Mouse (Mus musculus) ES-Bruce4 (cell line): ENCODE measurements at regions not wholly inside any gene's neighbourhood (a gene's known extent, or its start where the extent isn't known, plus 50 kb on each side); places are given as distances from the start of the nearest gene placed in this dataset.

Source experiments
- H3K27ac ChIP-seq: 2 replicates; pipeline ENCODE4 v1.5.1; 2012; ENCODE audit warnings: low read length, inconsistent platforms; ENCODE audit not compliant: insufficient read depth
- H3K27me3 ChIP-seq: 2 replicates; pipeline ENCODE4 v1.6.1; 2012; ENCODE audit warnings: mild to moderate bottlenecking, low read length, inconsistent platforms; ENCODE audit not compliant: control insufficient read depth, poor library complexity, insufficient read depth, severe bottlenecking
- H3K36me3 ChIP-seq: 2 replicates; pipeline ENCODE4 v1.6.1; 2012; ENCODE audit warnings: inconsistent platforms, mild to moderate bottlenecking, low read length, moderate library complexity; ENCODE audit not compliant: control insufficient read depth, poor library complexity, insufficient read depth, severe bottlenecking
- H3K4me1 ChIP-seq: one replicate; pipeline ENCODE4 v1.8.1; 2011; ENCODE audit warnings: low read length; ENCODE audit not compliant: control insufficient read depth, insufficient read depth
- H3K4me3 ChIP-seq: 2 replicates; pipeline ENCODE4 v1.5.1; 2011; ENCODE audit warnings: low read depth, mild to moderate bottlenecking, low read length
- H3K9ac ChIP-seq: 2 replicates; pipeline ENCODE4 v1.6.1; 2012; ENCODE audit warnings: low read depth, mild to moderate bottlenecking, inconsistent platforms; ENCODE audit not compliant: poor library complexity, severe bottlenecking
- H3K9me3 ChIP-seq: replicated peaks from 2 replicates; pipeline ENCODE4 v1.6.1; 2012; ENCODE audit warnings: mild to moderate bottlenecking, low read length, inconsistent platforms; ENCODE audit not compliant: control insufficient read depth, poor library complexity, insufficient read depth, severe bottlenecking
- CTCF ChIP-seq: IDR thresholded peaks from one replicate; pipeline ENCODE4 v1.8.1; 2011; ENCODE audit warnings: low read depth, low read length
- EP300 ChIP-seq: IDR thresholded peaks from 2 replicates; pipeline ENCODE4 v1.6.1; 2011; ENCODE audit warnings: low read depth, low read length; ENCODE audit not compliant: insufficient read depth
- POLR2A ChIP-seq: IDR thresholded peaks from one replicate; pipeline ENCODE4 v1.8.1; 2011; ENCODE audit warnings: low read length; ENCODE audit not compliant: insufficient read depth

DNA sequence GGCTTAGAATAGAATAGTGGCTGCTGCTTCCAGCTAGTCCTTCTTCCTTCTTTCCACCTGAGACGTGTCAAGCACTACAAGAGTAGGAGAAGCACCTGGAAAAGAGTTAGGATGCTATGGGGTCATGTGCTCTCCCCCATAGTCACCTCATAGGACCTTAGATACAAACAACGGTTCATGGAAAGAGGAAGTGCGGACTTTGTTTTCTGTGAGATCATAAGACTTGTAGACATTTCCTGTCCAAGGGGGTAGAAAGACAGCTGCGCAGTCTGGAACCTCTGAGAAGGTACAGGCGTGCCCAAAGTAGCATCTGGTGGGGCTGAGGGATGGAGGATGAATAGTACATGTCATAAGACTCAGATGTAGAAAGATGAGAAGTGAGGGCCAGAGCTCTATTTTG lies 125.6 kb upstream of the Fbxo11 start:
- no peak overlapping the region for H3K9ac ChIP-seq
- no peak overlapping the region for H3K27ac ChIP-seq
- no peaks in the 10 kb centered on the region for H3K27me3 ChIP-seq
- H3K4me3 ChIP-seq, result no peak overlapping the region
- H3K36me3 ChIP-seq, result no peaks in the 10 kb centered on the region
- TF ChIP-seq CTCF, result no peak
- TF ChIP-seq EP300, result no peak
- TF ChIP-seq POLR2A, result no peak
- H3K4me1 ChIP-seq, result no peaks in the 10 kb centered on the region
- no peaks in the 10 kb centered on the region for H3K9me3 ChIP-seq

DNA sequence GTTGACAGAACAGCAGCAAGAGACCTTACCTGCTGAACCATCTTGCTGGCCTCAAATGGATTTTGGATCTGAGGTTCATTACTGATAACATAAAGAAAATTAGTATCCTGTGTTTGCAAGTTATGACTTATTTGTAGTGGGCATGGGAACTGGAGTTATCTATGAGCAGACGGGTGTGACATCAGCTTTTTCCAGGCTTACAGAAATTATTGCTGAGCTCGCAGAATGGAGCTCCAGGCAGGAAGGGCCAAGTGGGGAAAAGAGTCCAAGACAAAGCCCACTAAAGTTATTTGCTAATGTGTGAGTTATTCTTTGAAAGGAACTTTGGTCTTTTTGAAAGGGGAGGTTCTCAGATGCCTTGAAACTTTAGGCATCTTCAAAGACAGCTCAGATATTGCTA lies 126.4 kb upstream of the Fbxo11 start:
- H3K36me3 ChIP-seq, result no peaks in the 10 kb centered on the region

DNA sequence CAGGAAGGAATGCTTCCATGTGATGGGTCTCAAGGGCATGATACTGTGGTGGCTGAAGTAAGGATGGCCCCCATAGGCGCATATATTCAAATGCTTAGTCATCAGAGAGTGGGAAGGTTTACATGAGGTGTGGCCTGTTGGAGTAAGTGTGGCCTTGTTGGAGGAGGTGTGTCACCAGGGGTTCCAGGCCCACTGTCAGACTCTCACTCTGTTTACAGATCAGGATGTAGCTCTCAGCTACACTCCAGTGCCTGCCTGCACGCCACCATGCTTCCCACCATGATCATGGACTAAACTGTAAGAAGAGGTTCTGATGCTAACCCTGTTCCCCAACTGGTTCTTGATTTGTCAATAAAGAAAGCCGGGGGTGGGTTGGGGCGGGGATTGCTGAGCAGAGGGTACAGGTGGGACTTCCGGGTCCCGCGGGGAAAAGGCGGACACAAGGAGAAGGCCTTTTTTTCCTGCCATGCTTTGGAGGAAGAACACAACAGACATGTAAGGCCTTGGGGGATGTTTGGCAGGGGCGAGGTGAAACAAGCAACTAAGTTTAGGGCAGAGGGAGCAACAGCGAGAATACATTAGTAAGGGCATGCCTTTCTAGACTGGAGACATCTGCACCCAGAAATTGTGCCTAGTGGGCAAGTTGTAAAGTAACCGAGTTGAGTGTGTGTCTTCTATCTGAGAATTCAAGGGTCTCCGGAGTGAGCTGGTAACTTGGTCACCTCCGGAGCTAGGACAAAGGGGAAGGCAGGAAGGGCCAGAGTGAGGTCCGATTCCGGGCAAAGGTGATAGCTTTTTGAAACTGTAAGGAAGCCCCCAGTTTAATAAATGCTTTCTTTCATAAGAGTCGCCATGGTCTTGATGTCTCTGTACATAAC lies 127.1 kb upstream of the Fbxo11 start:
- no peak overlapping the region for H3K9ac ChIP-seq
- H3K9me3 ChIP-seq, result no peaks in the 10 kb centered on the region
- H3K4me3 ChIP-seq, result no peak overlapping the region
- TF ChIP-seq CTCF, result no peak
- TF ChIP-seq POLR2A, result no peak
- TF ChIP-seq EP300, result no peak
- H3K36me3 ChIP-seq, result no peaks in the 10 kb centered on the region
- no peak overlapping the region for H3K27ac ChIP-seq
- no peaks in the 10 kb centered on the region for H3K4me1 ChIP-seq
- H3K27me3 ChIP-seq, result no peaks in the 10 kb centered on the region

More for the DNA sequence above, 126.4 kb upstream of the Fbxo11 start:
- Histone ChIP-seq H3K27ac (no peak overlapping the region), H3K4me3 (no peak overlapping the region), H3K27me3 (no peaks in the 10 kb centered on the region), H3K4me1 (no peaks in the 10 kb centered on the region), H3K9me3 (no peaks in the 10 kb centered on the region), H3K9ac (no peak overlapping the region)
- TF ChIP-seq EP300 (no peak), CTCF (no peak), POLR2A (no peak)

DNA sequence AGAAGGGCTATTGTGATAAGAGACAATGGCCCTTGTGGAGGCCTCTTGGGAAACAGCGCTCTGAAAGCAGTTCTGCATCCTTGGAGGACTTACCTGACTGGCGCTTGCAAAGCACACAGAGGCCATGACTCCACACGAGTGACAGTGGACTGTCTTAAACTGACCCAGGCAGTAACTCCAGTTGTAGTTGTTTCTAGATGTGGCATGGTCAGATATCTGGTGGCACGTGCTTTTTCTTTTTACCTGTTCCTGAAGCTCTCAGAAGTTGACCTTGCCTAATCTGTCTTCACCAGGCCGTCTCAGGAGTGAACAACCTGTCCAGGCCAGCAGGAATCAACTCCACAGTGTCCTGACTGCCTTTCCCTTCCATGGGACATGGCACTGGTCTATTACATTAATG lies 129.6 kb upstream of the Fbxo11 start:
- no peaks in the 10 kb centered on the region for H3K4me1 ChIP-seq
- no peaks in the 10 kb centered on the region for H3K9me3 ChIP-seq
- H3K9ac ChIP-seq, result no peak overlapping the region
- no peaks in the 10 kb centered on the region for H3K36me3 ChIP-seq
- no peak overlapping the region for H3K4me3 ChIP-seq
- TF ChIP-seq EP300 (no peak), CTCF (no peak), POLR2A (no peak)
- H3K27ac ChIP-seq, result no peak overlapping the region
- no peaks in the 10 kb centered on the region for H3K27me3 ChIP-seq

DNA sequence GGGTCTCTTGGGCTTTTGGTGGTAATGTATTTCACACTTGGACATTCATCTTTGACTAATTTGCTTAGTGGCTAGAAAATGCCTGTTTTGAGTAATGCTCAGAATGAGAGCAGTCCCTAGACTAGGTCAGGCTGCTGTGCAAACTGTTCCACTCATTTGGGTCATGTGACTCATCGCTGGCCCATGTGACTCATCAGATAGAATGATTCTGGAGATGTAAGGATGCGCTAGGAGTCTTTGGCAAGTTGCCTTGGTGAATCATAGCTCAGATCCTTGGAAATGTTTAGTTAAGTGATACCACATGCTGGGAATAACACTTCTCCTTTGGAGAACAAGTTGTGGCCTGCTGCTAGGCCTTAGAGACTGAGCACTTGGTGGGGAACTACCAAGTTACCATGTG lies 130.2 kb upstream of the Fbxo11 start:
- H3K9ac ChIP-seq, result no peak overlapping the region
- no peaks in the 10 kb centered on the region for H3K9me3 ChIP-seq
- no peak overlapping the region for H3K4me3 ChIP-seq
- H3K27me3 ChIP-seq, result no peaks in the 10 kb centered on the region
- TF ChIP-seq POLR2A, result no peak
- TF ChIP-seq EP300, result no peak
- no peak for TF ChIP-seq CTCF
- no peaks in the 10 kb centered on the region for H3K4me1 ChIP-seq
- no peak overlapping the region for H3K27ac ChIP-seq
- no peaks in the 10 kb centered on the region for H3K36me3 ChIP-seq

DNA sequence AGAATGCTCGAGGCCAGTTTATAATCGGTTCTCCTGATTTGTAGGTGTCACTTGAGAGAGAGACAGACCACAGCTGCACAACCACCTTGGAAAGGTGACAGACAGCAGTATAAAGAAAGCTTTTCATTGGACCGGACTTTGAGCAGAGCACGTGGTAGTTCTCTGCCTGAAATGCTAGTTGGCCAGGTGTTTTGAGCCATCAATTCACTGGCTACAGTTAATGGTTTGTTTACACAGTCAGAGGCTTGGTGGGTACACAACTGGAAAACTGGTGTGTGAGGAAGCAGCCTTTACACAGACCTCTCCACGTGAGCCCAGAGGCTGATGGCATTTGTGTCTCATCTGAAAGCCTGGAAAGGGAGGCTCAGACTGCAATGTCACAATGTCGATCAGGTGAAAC lies 130.8 kb upstream of the Fbxo11 start:
- no peak for TF ChIP-seq CTCF
- no peak for TF ChIP-seq EP300
- no peaks in the 10 kb centered on the region for H3K27me3 ChIP-seq
- no peaks in the 10 kb centered on the region for H3K9me3 ChIP-seq
- H3K9ac ChIP-seq, result no peak overlapping the region
- no peaks in the 10 kb centered on the region for H3K4me1 ChIP-seq
- H3K36me3 ChIP-seq, result no peaks in the 10 kb centered on the region
- H3K4me3 ChIP-seq, result no peak overlapping the region
- H3K27ac ChIP-seq, result no peak overlapping the region
